Mouse (Mus musculus) forebrain, postnatal 0 days (tissue): Measurements from ENCODE around the gene Adgrg3. TPM values are rescaled to one million over a fixed set of nuclear protein-coding genes. Genes with fewer than 3 reads are reported as not detected.

Experiments
- ATAC-seq: fragments of 200-750 bp; cut with Nextera tagmentation; 2 replicates; pipeline ENCODE4 v1.8.0; 2017; ENCODE audit warnings: mild to moderate bottlenecking, moderate library complexity
- DNase-seq: peaks from one replicate; pipeline ENCODE4 v3.0.0-alpha.2; 2015
- H3K27ac ChIP-seq: fragments of 300-500 bp; sonication (generic); 2 replicates; pipeline ENCODE4 v1.5.1; 2014; ENCODE audit warnings: low read depth, mild to moderate bottlenecking, antibody characterized with exemption, low read length, moderate library complexity, mixed read lengths
- H3K27me3 ChIP-seq: fragments of 300-500 bp; sonication (generic); 2 replicates; pipeline ENCODE4 v1.6.1; 2014; ENCODE audit warnings: mild to moderate bottlenecking, low read length, mixed read lengths; ENCODE audit not compliant: insufficient read depth
- H3K36me3 ChIP-seq: fragments of 300-500 bp; sonication (generic); 2 replicates; pipeline ENCODE4 v1.6.1; 2014; ENCODE audit warnings: mild to moderate bottlenecking, moderate library complexity; ENCODE audit not compliant: insufficient read depth
- H3K4me1 ChIP-seq: fragments of 300-500 bp; sonication (generic); 2 replicates; pipeline ENCODE4 v1.6.1; 2014; ENCODE audit warnings: antibody characterized with exemption; ENCODE audit not compliant: insufficient read depth
- H3K4me2 ChIP-seq: fragments of 300-500 bp; sonication (generic); 2 replicates; pipeline ENCODE4 v1.6.1; 2014; ENCODE audit warnings: low read depth, mild to moderate bottlenecking, moderate library complexity
- H3K4me3 ChIP-seq: fragments of 300-500 bp; sonication (generic); 2 replicates; pipeline ENCODE4 v1.5.1; 2014; ENCODE audit warnings: low read depth, low read length, mixed read lengths
- H3K9ac ChIP-seq: fragments of 300-500 bp; sonication (generic); 2 replicates; pipeline ENCODE4 v1.6.1; 2014; ENCODE audit warnings: mild to moderate bottlenecking
- H3K9me3 ChIP-seq: fragments of 300-500 bp; sonication (generic); 2 replicates; pipeline ENCODE4 v1.6.1; 2016; ENCODE audit warnings: low read length
- CTCF ChIP-seq: sonication (generic); IDR thresholded peaks from 2 replicates; pipeline ENCODE4 v1.5.1; 2016; ENCODE audit warnings: antibody characterized with exemption, control low read depth, low read depth
- WGBS: fragments of 180-500 bp; shearing (Covaris S2); extraction: QIAGEN DNeasy Blood & Tissue Kit; methylation state at CpG from one replicate; pipeline ENCODE4 v1.1.7; 2014; 5-methylcytosine and 5-hydroxymethylcytosine counted together
- polyA plus RNA-seq: library from polyadenylated mRNA; unstranded; fragments of >200 nt; fragmentation: Nextera tagmentation; extraction: Ambion mirVana; gene quantifications from 2 replicates; pipeline ENCODE4 v1.2.1, GENCODE M21; 2015
- total RNA-seq: library from RNA; depleted of rRNA; stranded (reverse); fragments of >200 nt; gene quantifications from 2 replicates; pipeline ENCODE4 v1.2.3, GENCODE M21; 2014

The Adgrg3 gene
- total and polyA plus RNA-seq, 2 experiments from 2014 or later: 0.47 to 0.67 TPM

DNA sequence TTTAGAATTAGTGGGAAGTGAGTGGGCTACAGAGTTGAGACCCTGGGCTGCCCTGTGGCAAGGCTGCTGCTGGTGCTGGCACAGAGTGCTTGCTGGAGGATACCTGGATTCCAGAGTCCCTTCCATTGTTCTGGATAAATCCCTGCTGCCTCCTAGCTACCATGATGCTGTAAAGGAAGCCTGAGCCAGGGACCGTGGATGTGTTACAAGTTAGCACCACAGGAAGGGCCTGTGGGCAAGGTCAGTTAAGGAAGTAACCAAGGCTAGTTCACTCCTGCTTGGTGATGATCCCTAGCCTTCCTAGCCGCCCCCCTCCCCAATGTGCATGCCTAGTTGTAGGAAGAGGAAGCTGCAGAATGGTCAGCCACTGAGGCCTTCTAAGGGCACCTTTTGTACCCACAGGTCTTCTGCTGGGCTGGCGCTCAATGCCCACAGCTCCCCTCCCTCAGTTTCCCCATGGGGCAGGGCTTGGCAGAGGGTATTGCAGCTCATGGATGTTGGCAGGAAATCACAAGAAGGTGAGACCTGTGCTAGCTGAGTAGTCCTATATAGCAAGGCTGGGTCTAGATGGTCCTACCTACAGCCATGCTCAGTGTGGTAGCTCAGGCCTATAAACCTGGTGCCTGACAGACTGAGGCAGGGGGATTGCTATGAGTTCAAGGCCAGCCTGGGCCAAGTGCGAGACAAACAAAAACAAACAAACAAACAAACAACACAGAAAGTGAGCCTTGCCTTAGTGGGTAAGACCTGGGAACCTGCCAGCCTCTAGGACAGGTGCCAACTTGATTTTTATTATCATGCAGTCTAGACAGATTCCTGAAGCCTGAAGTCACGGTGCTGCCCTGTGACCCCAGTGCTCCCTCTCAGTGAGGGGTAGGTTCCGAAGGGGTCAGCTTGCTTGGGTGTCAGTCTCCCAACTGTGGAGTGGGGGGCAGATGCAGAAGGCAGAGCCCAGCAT, 20.3 kb upstream of the Adgrg3 start:
- no peaks in the 10 kb centered on the region; the same call in 1 of the 2 replicates for H3K36me3 ChIP-seq
- peak overlapping the region; percentile 69 for H3K9ac ChIP-seq
- no peaks in the 10 kb centered on the region for H3K9me3 ChIP-seq
- H3K27me3 ChIP-seq: no peaks in the 10 kb centered on the region
- peaks cover 74% of the 10 kb centered on the region for H3K4me1 ChIP-seq
- no peak for ATAC-seq
- WGBS: 26% methylated on average over 6 of the region's 6 CpGs
- H3K27ac ChIP-seq: peak overlapping the region; percentile 96
- peak; percentile 62 for DNase-seq
- peak; percentile 31; the same call in 1 of the 2 replicates for TF ChIP-seq CTCF
- H3K4me2 ChIP-seq: peak overlapping the region; percentile 71
- H3K4me3 ChIP-seq: peak overlapping the region; percentile 41

DNA sequence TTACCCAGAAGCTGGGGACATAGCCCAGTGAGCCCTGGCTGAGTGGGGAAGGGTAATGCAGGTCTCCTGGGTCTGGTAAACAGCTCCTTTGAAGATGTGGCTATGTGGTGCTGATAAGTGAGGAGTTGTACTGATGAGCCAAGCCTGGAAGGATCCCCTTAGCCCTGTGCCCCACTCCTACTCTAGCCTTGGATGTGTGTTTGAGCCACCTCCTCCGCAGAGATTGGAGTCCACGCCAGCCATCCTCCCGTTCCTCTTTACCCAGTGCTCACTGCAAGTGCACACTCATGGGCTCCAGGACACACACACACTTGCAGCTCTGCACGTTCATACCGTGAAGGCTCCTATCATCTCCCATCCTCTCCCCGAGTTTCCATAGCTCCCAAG, 19.6 kb upstream of the Adgrg3 start:
- H3K27me3 ChIP-seq: no peaks in the 10 kb centered on the region
- no peak for TF ChIP-seq CTCF
- 23% methylated on average over 6 of the region's 6 CpGs for WGBS
- H3K27ac ChIP-seq: peak overlapping the region; percentile 96
- H3K4me2 ChIP-seq: peak overlapping the region; percentile 71
- ATAC-seq (no peak), DNase-seq (no peak)
- peak overlapping the region; percentile 41 for H3K4me3 ChIP-seq
- H3K9ac ChIP-seq: peak overlapping the region; percentile 69
- no peaks in the 10 kb centered on the region for H3K9me3 ChIP-seq
- H3K4me1 ChIP-seq: peaks cover 70% of the 10 kb centered on the region
- no peaks in the 10 kb centered on the region; the same call in 1 of the 2 replicates for H3K36me3 ChIP-seq

DNA sequence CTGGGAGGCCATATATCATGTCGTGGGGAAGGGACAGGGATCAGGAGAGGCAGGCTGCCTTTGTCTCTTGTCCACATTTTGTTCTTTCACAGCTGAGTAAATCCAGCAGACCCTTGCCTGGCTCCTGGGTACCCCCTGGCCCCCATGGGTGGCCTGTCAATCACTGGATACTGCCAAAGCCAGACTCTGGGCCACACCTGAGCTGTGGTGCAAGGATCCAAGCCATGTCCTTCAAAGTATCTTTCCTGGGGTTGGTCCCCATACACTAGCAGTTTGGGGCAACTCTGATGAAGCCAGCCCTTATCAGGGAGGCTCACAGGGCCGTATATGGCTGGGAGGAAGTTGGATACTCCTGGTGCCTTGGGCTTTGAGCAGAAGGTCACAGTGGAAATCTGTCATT, 19.1 kb upstream of the Adgrg3 start:
- H3K9ac ChIP-seq: peak overlapping the region; percentile 69
- no peaks in the 10 kb centered on the region for H3K9me3 ChIP-seq
- H3K27me3 ChIP-seq: no peaks in the 10 kb centered on the region
- ATAC-seq (no peak), DNase-seq (no peak)
- peak overlapping the region; percentile 96 for H3K27ac ChIP-seq
- WGBS: 38% methylated on average over 2 of the region's 2 CpGs
- H3K36me3 ChIP-seq: peaks cover 6% of the 10 kb centered on the region
- H3K4me3 ChIP-seq: peak overlapping the region; percentile 41
- H3K4me2 ChIP-seq: peak overlapping the region; percentile 71
- TF ChIP-seq CTCF: no peak
- H3K4me1 ChIP-seq: peaks cover 64% of the 10 kb centered on the region

DNA sequence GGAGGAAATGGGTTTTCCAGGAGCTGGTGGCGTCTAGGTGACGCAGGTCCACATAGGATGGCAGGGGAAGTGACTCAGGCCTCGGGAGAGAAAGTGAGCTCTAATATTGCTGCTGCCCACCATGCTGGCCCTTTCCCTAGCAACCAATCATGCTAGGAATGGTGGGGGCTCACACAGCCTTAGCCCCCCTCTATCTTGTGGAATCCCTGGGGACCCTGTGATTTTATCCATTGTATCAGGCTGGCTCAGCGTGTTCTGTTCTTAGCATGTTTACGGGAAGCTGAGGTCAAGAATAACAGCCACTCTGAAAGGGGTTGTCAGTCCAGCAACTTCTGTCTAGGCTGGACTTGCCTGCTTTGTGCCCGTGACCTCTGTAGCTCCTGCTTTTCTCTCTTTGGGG, 18.5 kb upstream of the Adgrg3 start:
- 37% methylated on average over 6 of the region's 6 CpGs for WGBS
- Histone ChIP-seq H3K4me1 (peaks cover 59% of the 10 kb centered on the region), H3K36me3 (peaks cover 11% of the 10 kb centered on the region), H3K27ac (peak overlapping the region; percentile 96), H3K4me2 (peak overlapping the region; percentile 71), H3K9me3 (no peaks in the 10 kb centered on the region), H3K9ac (peak overlapping the region; percentile 69), H3K27me3 (no peaks in the 10 kb centered on the region), H3K4me3 (peak overlapping the region; percentile 41; the same call in 1 of the 2 replicates)
- no peak for ATAC-seq
- no peak for DNase-seq
- TF ChIP-seq CTCF: no peak

GRCm38 (mm10) chr8:94999956-95000355, 17.5 kb upstream of the Adgrg3 start:
- H3K9me3 ChIP-seq: no peaks in the 10 kb centered on the region
- peak overlapping the region; percentile 71 for H3K4me2 ChIP-seq
- DNase-seq: no peak
- no peak for TF ChIP-seq CTCF
- no peak overlapping the region for H3K9ac ChIP-seq
- 0 out of 2 replicates have a peak overlapping the region, but pooled peaks have one; percentile 4 for H3K4me3 ChIP-seq
- H3K4me1 ChIP-seq: peaks cover 50% of the 10 kb centered on the region
- peak overlapping the region; percentile 96 for H3K27ac ChIP-seq
- H3K27me3 ChIP-seq: no peaks in the 10 kb centered on the region
- H3K36me3 ChIP-seq: peaks cover 21% of the 10 kb centered on the region
- ATAC-seq: no peak
- WGBS: 31% methylated on average over 6 of the region's 6 CpGs

DNA sequence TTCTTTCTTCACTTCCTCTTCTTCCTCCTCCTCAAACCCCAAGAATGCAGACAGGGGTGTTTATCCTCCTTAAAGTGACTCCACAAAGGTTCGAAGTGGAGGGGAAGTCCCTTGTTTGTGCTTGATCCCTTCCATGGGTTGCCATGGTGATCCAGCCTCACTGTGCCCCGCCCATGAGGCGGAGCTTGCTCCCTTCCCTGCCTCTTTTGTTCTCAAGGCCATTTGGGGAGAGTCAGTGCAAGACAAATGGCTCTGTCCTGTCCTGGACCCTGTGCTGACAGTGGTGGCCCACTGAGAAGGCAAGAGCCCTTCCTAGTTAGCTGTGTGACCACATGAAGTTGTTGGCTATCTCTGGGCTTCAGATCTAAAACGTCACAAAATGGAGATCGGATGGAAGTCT, 16.8 kb upstream of the Adgrg3 start:
- Histone ChIP-seq H3K4me1 (peaks cover 45% of the 10 kb centered on the region), H3K4me2 (peak overlapping the region; percentile 71), H3K9me3 (no peaks in the 10 kb centered on the region), H3K27me3 (no peaks in the 10 kb centered on the region), H3K4me3 (0 out of 2 replicates have a peak overlapping the region, but pooled peaks have one; percentile 5), H3K36me3 (peaks cover 28% of the 10 kb centered on the region), H3K27ac (peak overlapping the region; percentile 96), H3K9ac (peak overlapping the region; percentile 22; the same call in 1 of the 2 replicates)
- TF ChIP-seq CTCF: no peak
- ATAC-seq (peak; percentile 44), DNase-seq (peak; percentile 83)
- WGBS: 10% methylated on average over 5 of the region's 5 CpGs

- Histone ChIP-seq H3K4me1 (peaks cover 45% of the 10 kb centered on the region), H3K4me3 (no peak overlapping the region)
- ATAC-seq: no peak
Measured at GRCm38 (mm10) chr8:95001165-95001564, 16.3 kb upstream of the Adgrg3 start.

More at GRCm38 (mm10) chr8:95001165-95001564, 16.3 kb upstream of the Adgrg3 start:
- Histone ChIP-seq H3K27ac (peak overlapping the region; percentile 96), H3K9me3 (no peaks in the 10 kb centered on the region), H3K9ac (0 out of 2 replicates have a peak overlapping the region, but pooled peaks have one; percentile 22), H3K4me2 (peak overlapping the region; percentile 71), H3K27me3 (no peaks in the 10 kb centered on the region), H3K36me3 (peaks cover 33% of the 10 kb centered on the region)
- WGBS: 66% methylated on average over 5 of the region's 5 CpGs
- TF ChIP-seq CTCF: no peak
- no peak for DNase-seq
